Mouse (Mus musculus) cerebellum, adult 9-10 months (tissue): Measurements from ENCODE around the gene Dgkq.

Source experiments
- DNase-seq: peaks from one replicate; pipeline ENCODE4 v3.0.0; 2022

Dgkq gene

DNA sequence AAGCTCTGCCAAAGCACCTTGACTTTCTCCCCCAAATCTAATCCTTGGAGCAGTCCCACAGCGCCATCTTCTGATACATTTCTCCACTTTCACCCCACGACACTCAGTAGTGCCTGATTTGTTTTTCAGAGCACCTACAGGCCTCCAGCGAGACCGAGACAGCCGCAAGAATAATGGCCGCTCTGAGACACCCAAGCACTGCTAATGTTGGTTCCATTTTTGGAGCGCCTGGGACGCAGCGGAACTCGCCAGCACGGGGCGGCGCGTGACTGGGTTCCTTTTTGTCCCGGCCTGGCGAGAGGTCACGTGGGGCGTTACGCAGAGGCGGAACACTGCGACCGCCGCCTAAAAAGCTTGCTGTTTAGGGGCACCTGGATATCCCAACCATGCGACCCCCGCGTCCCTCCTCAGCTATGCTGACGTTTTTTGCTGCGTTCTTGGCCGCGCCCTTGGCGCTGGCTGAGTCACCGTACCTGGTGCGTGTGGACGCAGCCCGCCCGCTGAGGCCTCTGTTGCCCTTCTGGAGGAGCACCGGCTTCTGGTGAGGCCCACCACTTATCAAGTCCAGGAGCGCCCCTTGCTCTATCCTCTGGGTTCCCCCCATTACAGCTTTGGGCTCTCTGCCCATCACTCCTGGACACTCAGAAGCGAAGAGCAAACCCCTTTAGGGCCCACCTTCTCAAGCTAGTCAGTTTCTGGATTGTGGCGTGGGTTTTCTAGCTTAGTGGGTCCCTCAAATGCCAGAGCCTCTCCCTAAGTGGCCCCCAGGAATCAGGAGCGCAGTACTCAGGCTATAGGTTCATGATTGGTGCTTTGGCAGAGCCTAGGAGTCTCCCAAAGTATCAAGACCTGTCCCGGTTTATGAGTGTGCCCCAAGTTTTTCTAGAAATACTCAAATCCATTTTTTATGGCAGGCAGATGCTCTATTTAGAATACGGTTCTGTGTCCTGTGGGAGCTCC lies at the start of gene Dgkq:
Dgkq (minus strand) TSS at position 696 of the 960 bp plus-strand sequence.
- peak; percentile 93 for DNase-seq

- peak; percentile 19 for DNase-seq
Measured at GRCm38 (mm10) chr5:108718051-108718450, 48.6 kb upstream of the Dgkq start.

DNA sequence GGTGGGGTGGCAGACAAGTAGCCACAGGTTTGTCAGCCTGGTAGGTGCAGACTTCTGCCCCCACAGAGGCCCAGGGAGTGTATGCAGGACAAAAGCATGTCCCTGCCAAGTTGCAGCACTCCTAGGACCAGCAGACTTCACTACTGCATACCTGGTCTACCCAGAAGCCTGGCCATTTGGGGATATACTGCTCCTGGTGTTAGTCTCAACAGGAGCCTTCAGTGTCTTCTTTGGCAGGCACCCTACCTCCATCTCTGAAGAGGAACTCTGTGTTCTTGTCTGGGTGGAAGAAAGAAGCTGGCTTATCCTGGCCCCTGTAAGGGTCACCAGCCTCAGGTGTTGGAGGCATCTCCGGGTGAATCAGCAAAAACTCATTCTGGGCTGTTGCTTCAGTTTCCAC lies 46.5 kb upstream of the Dgkq start:
- no peak for DNase-seq

- peak; percentile 21 for DNase-seq
Measured at GRCm38 (mm10) chr5:108714149-108714548, 44.7 kb upstream of the Dgkq start.

- no peak for DNase-seq
Measured at GRCm38 (mm10) chr5:108713691-108714090, 44.2 kb upstream of the Dgkq start.

GRCm38 (mm10) chr5:108713096-108713495 lies 43.6 kb upstream of the Dgkq start:
- DNase-seq: no peak

GRCm38 (mm10) chr5:108711968-108712367 lies 42.5 kb upstream of the Dgkq start:
- DNase-seq: no peak

DNA sequence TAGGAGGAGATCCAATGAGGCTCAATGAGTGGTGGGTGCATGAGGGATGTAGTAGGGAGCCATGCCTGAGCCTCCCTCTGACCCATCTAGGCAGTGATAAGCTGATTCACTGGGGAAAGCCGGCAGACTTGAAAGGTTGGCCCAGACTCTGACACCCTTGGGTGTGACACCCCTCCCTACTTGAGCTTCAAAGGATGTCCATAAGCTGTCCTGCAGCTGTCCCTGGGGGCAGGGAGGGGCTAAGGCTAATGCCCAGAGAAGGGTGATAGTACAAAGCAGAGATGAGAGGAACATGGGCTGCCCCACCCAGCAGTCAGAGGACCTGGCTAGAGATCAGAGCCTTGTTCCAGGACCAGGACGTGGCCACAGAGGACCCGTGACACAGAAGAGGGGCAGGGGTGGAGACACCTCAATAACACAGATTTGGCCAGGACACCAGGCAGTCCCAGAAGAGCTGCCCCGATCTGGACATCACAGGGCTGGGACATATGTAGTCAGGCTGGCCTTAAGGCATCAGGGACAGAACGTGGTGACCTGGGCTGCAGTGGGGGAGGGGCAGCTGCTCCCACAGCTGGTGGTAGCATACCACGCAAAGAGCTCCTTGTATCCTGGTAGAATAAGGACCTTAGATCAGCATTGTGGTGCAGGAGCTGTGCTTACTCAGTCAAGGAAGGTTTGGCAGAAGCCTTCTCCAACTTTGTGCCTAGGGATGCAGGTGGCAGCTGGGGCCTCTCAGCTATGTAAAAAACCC lies 39.7 kb upstream of the Dgkq start:
- no peak for DNase-seq

- no peak for DNase-seq
Measured at GRCm38 (mm10) chr5:108708419-108708818, 38.9 kb upstream of the Dgkq start.

GRCm38 (mm10) chr5:108707758-108708157 lies 38.3 kb upstream of the Dgkq start:
- DNase-seq: no peak

- DNase-seq: no peak
Measured at GRCm38 (mm10) chr5:108703754-108704626, 34.5 kb upstream of the Dgkq start.

DNA sequence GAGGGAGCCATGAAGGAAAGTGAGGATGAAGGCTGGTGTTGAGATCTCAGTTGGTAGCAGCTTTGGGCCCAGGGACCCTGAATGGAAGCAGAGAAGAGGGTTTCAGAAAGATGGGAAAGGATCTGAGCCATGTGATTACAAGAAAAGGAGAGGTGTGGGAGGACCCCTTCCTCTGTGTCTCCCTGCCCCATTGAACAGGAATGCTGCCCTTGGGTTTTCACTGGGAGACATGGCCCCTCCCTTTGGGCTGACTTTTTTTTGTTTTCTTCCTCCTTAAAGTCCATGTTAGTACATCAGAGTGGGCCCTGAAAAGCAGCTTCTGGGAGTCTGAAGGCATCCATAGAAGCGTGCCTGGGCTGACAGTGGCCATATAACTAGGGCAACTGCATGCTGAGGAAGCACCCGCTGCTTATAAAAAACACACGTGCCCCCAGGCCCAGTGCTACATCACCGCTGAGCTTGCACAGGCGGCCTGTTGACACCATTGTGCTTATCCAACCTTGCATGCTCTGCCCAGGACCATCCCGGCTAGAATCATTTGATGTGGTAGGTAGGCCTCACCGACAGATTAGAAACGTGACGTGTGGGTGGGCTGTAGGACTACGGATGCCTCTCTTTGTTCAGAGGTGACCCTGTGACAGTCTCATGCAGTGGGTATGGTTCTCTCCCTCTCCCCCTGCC lies 32.0 kb upstream of the Dgkq start:
- no peak for DNase-seq

DNA sequence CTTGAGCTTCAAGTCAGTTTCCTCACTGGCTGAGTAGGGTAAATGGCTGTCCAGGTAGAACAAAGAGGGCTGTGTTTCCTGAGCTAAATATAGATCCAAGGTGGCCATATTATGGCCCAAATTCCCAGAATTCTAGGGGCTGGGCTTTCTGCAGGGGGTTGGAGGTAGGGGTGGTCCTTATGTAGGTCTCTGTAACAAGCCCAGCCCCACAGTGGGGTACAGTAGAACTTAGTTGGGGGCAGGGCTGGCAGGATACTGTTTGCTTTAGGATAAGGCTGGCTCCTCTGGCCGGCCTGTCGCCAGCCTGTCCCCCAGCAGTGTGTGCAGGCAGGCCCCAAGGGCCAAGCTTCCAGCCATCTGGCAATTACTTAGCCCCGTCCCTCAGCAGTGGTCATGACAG lies 30.9 kb upstream of the Dgkq start:
- DNase-seq: no peak

GRCm38 (mm10) chr5:108697341-108697753 lies 27.9 kb upstream of the Dgkq start:
- no peak for DNase-seq

- no peak for DNase-seq
Measured at GRCm38 (mm10) chr5:108696542-108696941, 27.1 kb upstream of the Dgkq start.

DNA sequence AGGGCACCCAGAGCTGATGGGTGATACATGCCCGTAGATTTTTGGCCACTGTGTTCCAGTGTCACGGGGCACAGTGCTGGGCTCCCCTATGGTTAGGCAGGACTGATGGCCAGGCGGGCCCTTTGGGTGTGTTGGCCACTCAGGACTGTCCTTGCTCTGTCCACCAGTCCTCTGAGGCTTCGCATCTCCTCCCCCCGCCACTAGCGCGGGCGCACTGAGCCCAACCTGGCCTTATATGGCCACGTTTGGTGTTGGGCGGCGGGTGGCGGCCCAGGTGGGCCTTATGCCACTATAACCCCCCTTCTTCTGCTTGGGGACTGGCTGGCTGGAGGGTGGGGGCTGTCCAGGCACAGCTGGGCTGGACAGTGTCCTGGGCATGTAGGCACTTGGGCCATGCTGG lies 26.4 kb upstream of the Dgkq start:
- no peak for DNase-seq

DNA sequence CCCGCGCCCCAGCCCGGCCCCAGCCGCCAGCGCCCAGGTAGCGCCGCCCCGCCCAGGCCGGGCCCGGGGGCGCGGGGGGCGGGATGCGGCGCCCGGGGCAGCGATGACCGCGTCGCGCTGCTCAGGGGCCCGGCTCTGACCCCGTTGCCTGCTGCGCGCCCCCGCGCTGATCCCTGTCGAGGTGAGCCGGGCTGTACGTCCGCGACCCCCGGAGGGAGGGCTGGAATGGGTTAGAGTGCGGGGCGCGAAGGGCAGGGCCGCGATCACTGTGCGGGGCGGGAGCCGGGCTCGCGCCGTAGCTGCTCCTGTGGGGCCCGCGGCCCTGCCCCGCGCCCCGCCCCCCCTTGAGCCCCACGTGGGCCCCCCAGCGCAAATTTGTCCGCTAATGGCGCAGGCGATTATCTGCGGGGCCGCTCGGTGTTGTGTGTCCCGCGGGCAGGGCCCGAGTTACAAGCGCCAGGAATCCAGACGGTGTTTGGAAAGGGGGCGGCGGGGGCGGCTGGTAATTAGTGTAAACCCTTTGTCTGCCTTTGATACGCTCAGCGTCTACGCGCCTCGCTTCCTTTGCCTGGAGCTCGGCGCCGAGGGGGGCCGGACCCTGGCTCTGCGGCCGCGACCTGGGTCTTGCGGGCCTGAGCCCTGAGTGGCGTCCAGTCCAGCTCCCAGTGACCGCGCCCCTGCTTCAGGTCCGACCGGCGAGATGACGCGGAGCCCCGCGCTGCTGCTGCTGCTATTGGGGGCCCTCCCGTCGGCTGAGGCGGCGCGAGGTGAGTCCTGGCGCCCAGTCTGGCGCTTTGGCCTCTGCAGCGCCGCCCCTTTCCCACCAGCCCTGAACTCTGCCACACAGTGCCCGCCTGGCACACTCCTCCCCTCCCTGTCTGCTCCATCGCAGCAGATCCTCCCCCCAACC lies 25.1 kb upstream of the Dgkq start:
- DNase-seq: no peak

- DNase-seq: no peak
Measured at GRCm38 (mm10) chr5:108693872-108694288, 24.4 kb upstream of the Dgkq start.

- no peak for DNase-seq
Measured at GRCm38 (mm10) chr5:108692271-108692670, 22.8 kb upstream of the Dgkq start, which contains the start of gene Fgfrl1. TSS of gene Fgfrl1 (plus strand) at chr5:108692382.

GRCm38 (mm10) chr5:108691152-108691551 lies 21.7 kb upstream of the Dgkq start:
- DNase-seq: no peak

- DNase-seq: no peak
Measured at GRCm38 (mm10) chr5:108689091-108689490, 19.6 kb upstream of the Dgkq start.
